Mouse (Mus musculus) cerebellum, postnatal 25 days (tissue): ENCODE data around the gene Foxs1.

Experiments
- DNase-seq, 2 experiments: peaks; one replicate each; pipeline ENCODE4 v3.0.0; 2021; ENCODE audit warnings: mixed read lengths in 2 of 2

Foxs1 gene

GRCm38 (mm10) chr2:152902658-152903057 is 30.4 kb downstream of the Foxs1 start:
- no peak for DNase-seq

DNA sequence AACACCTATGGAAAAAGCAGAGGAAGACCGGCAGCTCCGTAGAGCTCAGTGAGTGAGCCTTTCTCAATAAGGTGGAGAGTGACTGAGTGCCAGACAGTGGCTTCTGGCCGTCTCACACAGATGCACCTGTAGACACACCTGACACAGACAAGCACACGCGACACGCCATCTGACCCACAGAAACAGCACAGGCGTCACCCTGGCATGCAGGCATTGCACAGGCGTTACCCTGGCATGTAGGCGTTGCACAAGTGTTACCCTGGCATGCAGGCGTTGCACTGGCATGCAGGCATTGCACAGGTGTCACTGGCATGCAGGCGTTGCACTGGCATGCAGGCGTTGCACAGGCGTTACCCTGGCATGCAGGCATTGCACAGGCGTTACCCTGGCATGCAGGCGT is 31.7 kb downstream of the Foxs1 start:
- DNase-seq: no peak

- DNase-seq: no peak
Measured at GRCm38 (mm10) chr2:152899011-152899410, 34.0 kb downstream of the Foxs1 start.

DNA sequence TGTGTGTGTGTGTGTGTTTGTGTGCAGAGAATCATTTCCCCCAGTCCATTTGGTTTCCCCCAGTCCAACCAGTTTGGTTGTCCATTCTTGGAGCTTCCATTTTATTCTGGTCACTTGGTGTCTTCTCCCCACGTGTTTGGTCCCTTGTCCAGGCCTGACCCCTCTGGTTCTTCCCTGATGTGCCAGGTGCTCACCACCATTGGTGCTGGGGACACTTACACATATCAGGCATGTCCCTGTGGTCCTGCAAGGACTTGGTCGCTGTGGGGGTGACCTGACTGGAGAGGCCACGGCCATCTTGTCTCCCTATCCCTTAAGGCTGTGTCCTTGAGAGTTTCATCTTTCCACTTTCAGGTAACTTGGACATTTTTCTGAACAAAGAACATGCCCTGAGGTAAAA is 36.1 kb downstream of the Foxs1 start:
- DNase-seq: no peak

DNA sequence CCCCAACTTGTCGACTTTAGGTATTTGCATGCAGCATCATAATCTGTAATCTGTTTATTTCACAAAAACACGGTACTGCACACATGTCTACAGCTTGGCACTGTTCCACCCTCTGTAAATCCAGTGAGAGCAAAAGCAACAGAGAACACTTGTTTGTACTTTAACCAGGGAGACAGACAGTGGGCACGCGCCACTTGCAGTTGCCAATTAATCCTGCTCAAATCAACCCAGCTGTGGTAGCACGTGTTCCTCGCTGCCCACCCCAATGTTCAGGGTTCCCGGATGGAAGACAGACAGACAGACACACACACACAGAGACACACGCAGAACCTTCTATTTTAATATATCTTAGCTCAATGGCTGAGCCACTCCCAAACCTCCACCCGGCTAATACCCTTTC is 37.2 kb downstream of the Foxs1 start:
- DNase-seq: no peak

DNA sequence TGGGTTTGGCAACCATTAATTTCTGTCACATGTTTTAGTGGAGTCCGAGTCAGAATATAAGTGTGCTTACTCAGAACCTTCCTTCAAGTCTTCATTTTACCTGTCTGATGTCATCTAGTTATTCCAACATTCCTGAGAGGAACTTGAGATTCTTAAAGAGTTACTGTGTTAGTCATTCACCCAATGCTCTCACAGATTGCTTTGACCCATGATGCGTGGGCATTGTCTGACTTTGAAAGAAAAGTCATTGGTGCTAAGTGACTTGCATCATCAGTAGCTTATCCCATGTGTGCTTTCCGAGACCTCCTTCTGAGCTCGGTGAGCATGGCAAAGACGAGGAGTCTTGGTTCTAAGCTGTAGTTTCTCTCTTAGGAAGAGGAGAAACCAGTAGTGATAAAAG is 44.2 kb downstream of the Foxs1 start:
- no peak for DNase-seq

GRCm38 (mm10) chr2:152887230-152887629 is 45.8 kb downstream of the Foxs1 start:
- no peak for DNase-seq

- DNase-seq: no peak
Measured at GRCm38 (mm10) chr2:152884101-152884645, 48.8 kb downstream of the Foxs1 start.
